Mouse (Mus musculus) frontal cortex, adult (tissue): ENCODE results near the gene Tmem38a.

ENCODE experiments used
- ATAC-seq: cut with Nextera tagmentation; 2 replicates; pipeline ENCODE4 v1.9.2; 2017; ENCODE audit warnings: mild to moderate bottlenecking, moderate library complexity, mixed read lengths; ENCODE audit not compliant: low TSS enrichment

Gene Tmem38a

GRCm38 (mm10) chr8:72571611-72572473 lies at the start of gene Tmem38a:
Gene Tmem38a, plus strand, starts transcription at chr8:72572055.
- peak; percentile 44 for ATAC-seq

DNA sequence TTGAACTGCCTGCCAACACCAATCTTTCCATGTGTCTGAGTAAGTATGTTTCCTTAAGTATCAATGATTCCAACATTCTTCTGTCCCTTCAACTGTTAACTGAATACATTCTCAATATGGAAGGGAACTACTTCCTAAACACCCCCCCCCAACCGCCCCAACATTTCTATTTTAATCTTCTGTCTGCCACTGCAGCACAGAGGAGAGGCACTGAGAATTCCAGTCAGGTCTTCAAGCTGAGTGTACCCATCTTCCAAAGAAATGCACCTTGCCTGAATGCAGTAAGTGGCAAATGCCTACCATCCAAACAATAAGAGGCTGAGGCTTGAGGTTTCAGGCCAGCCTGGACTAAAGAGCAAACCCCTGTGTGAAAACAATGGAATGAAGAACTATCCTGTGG lies 39.8 kb upstream of the Tmem38a start:
- ATAC-seq, result peak; percentile 81

- ATAC-seq, result no peak
These were observed 37.0 kb upstream of the Tmem38a start for GRCm38 (mm10) chr8:72534888-72535287.

- ATAC-seq, result no peak
These were observed 32.6 kb upstream of the Tmem38a start for GRCm38 (mm10) chr8:72539234-72539633.

DNA sequence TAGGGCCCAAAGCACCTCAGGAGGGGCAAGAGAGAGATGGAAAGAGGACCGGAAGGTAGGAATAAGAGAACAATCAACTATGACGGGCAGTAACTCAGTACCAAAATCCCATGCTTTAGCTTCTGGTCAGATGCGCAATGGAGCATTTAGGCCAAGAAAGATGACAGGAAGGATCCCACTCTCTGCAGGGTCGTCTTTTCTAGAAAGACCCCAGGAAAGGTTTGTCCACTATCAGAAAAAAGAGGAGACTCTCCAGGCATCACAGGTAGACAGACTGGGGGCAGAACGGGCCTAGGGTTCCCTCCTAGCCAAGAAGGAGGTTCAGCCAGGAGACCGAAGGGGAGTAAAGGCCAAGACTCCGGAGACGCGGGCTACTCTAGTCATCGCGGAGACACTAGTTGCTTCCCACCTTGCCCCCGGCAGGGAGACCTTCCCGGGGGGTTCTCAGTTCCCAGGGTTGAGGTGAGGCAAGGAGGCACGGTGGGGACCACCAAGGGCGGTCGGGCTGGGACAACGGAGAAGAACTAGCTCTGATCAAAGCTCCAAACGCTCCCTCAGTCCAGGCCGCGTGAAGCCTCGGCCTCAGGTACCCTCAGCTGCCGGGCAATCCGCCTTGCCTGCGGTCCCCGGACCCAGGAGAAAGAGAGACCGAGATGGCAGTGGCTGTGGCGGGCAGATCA lies 24.6 kb upstream of the Tmem38a start:
- no peak for ATAC-seq

- peak; percentile 96 for ATAC-seq
These were observed 23.8 kb upstream of the Tmem38a start, which contains the start of gene Med26 for GRCm38 (mm10) chr8:72547802-72548643. Gene Med26, minus strand, starts transcription at chr8:72548270.

- ATAC-seq, result no peak
These were observed 23.1 kb upstream of the Tmem38a start for GRCm38 (mm10) chr8:72548644-72549313.

DNA sequence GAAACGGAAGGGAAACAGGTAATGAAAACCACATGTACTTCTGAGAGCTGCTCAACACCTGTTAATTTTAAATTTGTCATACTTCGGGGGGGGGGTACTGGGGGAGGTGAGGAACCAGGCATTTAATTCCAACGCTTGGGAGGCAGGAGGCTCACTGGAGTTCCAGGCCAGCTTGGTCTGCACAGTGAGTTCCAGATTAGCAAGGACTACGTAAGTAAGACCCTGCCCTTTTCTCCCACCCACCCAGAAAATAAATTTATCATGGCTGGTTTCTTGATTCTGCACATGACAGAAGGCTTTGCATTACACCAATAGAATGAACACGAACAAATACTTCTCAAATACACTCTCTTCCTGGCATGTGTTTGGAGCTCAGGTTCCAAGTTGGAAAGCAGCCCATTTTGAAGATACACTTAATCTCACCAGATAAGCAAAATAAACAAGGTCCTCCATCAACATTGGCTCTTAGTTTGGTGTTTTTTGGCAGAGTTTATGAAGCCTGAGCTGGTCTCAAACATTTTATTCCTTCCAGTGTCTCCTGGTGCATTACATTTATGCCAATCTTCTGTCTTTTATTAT lies 22.5 kb upstream of the Tmem38a start:
- no peak for ATAC-seq

- ATAC-seq, result no peak
These were observed 16.1 kb upstream of the Tmem38a start for GRCm38 (mm10) chr8:72555770-72556169.

- no peak for ATAC-seq
These were observed 10.7 kb upstream of the Tmem38a start for GRCm38 (mm10) chr8:72561111-72561689.

- ATAC-seq, result no peak
These were observed 5.9 kb upstream of the Tmem38a start for GRCm38 (mm10) chr8:72565970-72566369.

DNA sequence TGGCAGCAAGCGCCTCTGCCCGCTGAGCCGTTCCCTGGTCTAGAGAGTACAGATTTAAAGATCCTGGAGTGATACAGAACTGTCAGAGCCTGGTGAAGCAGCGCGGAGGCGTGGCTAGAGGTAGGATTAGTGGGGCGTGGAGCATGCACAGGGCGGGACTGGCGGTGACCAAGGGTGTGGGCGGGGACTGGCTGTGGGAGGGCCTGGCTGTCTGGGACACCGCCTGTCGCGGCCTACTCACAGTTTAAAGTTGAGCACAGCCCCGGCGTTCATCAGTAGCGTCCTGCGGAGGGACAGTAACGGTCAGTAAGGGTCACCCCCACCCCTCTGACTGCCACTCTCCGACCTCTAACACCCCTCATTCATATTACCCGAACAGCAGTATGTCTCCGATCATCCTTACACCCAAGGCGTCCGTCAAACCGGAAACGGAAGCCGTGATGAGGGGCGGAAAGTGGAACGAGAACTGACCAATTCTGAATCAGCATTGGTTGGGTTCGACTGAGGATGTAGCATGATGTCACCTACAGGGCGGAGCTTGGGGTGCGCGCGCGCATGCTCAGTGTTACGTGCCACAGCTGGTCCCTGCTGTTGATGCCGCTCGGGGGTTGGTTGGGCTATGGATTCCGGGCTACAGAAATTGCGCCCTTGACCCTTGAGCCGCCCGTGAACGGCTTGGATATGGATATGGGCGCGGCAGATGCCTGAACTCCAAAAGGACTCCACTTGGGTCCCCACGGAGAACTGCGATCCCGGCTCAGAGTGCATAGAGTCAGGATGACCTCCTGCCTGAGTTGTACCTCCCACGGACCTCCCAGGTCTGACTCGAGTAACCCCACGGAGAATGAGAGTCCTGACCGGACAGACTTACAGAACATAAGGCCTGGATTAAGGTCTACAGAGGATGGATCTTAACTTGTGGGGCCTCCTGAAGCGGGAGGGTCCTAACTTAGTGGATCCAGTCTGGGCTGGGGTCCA lies 933 bp upstream of the Tmem38a start, which contains the start of gene Smim7:
TSS of gene Smim7 (minus strand) at position 456 of the 978 bp plus-strand sequence.
- peak; percentile 83 for ATAC-seq

DNA sequence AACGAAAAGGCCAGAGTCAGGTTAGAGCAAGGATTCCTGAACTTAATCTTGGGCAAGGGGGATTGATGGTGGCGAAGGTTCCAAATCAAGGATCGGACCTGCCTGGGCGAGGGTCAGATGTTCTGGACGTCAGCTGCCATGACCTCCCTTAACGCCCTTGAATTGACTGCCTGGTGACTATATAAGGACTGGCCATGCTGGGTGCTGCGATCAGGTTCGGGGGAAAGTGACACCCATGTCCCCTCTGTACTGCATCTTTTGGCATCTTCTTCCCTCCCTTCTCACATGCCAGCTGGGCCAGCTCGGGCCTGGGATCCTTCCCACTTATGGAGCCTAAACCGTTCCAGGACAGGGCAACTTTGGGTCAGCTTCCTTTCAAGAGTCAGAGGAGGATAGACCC lies 652 bp downstream of the Tmem38a start:
- ATAC-seq, result no peak

DNA sequence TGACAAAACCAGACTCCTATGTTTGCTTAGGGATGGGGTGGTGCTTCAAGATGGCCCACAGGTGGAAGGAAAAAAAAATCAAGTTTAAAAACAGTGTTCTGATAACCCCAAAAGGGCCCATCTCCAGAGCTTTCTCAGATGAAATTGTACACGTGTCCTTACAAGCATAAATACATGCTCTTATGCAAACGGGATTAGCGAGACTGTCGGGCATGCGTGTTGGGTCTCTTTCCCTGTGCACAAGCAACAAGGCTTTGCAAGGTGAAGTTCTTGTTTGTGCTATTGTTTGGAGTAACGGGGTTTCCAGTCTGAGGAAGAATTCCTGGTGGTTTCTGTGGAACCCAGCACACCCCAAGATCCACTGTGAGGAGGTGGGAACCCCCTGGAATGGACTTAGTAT lies 1.6 kb downstream of the Tmem38a start:
- no peak for ATAC-seq

- no peak for ATAC-seq
These were observed 4.1 kb downstream of the Tmem38a start for GRCm38 (mm10) chr8:72575915-72576314.

- ATAC-seq, result no peak
These were observed 5.4 kb downstream of the Tmem38a start for GRCm38 (mm10) chr8:72577266-72577665.

- no peak for ATAC-seq
These were observed 6.1 kb downstream of the Tmem38a start for GRCm38 (mm10) chr8:72577941-72578340.

GRCm38 (mm10) chr8:72579374-72579773 lies 7.5 kb downstream of the Tmem38a start:
- no peak for ATAC-seq

GRCm38 (mm10) chr8:72583056-72583771 lies 11.4 kb downstream of the Tmem38a start:
- no peak for ATAC-seq
